Mouse (Mus musculus) midbrain, postnatal 0 days (tissue): ENCODE measurements around the gene Dctn1. TPM values are rescaled to one million over a fixed set of nuclear protein-coding genes. Genes with fewer than 3 reads are reported as not detected.

ENCODE experiments used
- ATAC-seq: fragments of 200-750 bp; cut with Nextera tagmentation; 2 replicates; pipeline ENCODE4 v1.8.0; 2017; ENCODE audit warnings: moderate number of reproducible peaks, mild to moderate bottlenecking, moderate TSS enrichment, moderate library complexity; ENCODE audit not compliant: low FRiP score
- DNase-seq: peaks from one replicate; pipeline ENCODE4 v3.0.0-alpha.2; 2015; ENCODE audit warnings: low spot score
- H3K27ac ChIP-seq: fragments of 300-500 bp; sonication (generic); 2 replicates; pipeline ENCODE4 v1.5.1; 2014; ENCODE audit warnings: low read depth, mild to moderate bottlenecking, low read length, mixed read lengths
- H3K27me3 ChIP-seq: fragments of 300-500 bp; sonication (generic); 2 replicates; pipeline ENCODE4 v1.6.1; 2014; ENCODE audit warnings: low read length, control low read depth, mixed read lengths; ENCODE audit not compliant: insufficient read depth
- H3K36me3 ChIP-seq: fragments of 300-500 bp; sonication (generic); 2 replicates; pipeline ENCODE4 v1.6.1; 2014; ENCODE audit warnings: low read length, control low read depth, mixed read lengths; ENCODE audit not compliant: insufficient read depth
- H3K4me1 ChIP-seq: fragments of 300-500 bp; sonication (generic); 2 replicates; pipeline ENCODE4 v1.6.1; 2014; ENCODE audit warnings: mild to moderate bottlenecking, control low read depth, antibody characterized with exemption, low read length, mixed read lengths; ENCODE audit not compliant: insufficient read depth
- H3K4me2 ChIP-seq: fragments of 300-500 bp; sonication (generic); 2 replicates; pipeline ENCODE4 v1.6.1; 2014; ENCODE audit warnings: low read depth, mild to moderate bottlenecking, low read length, mixed read lengths; ENCODE audit not compliant: poor library complexity, severe bottlenecking
- H3K4me3 ChIP-seq: fragments of 300-500 bp; sonication (generic); 2 replicates; pipeline ENCODE4 v1.5.1; 2014; ENCODE audit warnings: low read depth, mild to moderate bottlenecking, low read length, moderate library complexity
- H3K9ac ChIP-seq: fragments of 300-500 bp; sonication (generic); replicated peaks from 2 replicates; pipeline ENCODE4 v1.6.1; 2014; ENCODE audit warnings: mild to moderate bottlenecking, low read length, moderate library complexity, mixed read lengths; ENCODE audit not compliant: poor library complexity, severe bottlenecking
- H3K9me3 ChIP-seq: fragments of 300-500 bp; sonication (generic); 2 replicates; pipeline ENCODE4 v1.6.1; 2016; ENCODE audit warnings: low read length, control low read depth
- CTCF ChIP-seq: IDR thresholded peaks from 2 replicates; pipeline ENCODE4 v1.5.1; 2016; ENCODE audit warnings: antibody characterized with exemption, mild to moderate bottlenecking
- WGBS: fragments of 180-500 bp; shearing (Covaris S2); extraction: QIAGEN DNeasy Blood & Tissue Kit; methylation state at CpG from one replicate; pipeline ENCODE4 v1.1.7; 2014; 5-methylcytosine and 5-hydroxymethylcytosine counted together
- polyA plus RNA-seq: library from polyadenylated mRNA; unstranded; fragments of >200 nt; fragmentation: Nextera tagmentation; extraction: Ambion mirVana; gene quantifications from 2 replicates; pipeline ENCODE4 v1.2.1, GENCODE M21; 2015
- total RNA-seq: library from RNA; depleted of rRNA; stranded (reverse); fragments of >200 nt; gene quantifications from 2 replicates; pipeline ENCODE4 v1.2.3, GENCODE M21; 2014; rRNA removed

The Dctn1 gene
- total and polyA plus RNA-seq, 2 experiments from 2014 or later, result 126 to 166 TPM

- no peaks in the 10 kb centered on the region for H3K4me1 ChIP-seq
- no peak for TF ChIP-seq CTCF
- H3K9ac ChIP-seq, result no peak overlapping the region
- DNase-seq (no peak), ATAC-seq (no peak)
- 95% methylated on average over 4 of the region's 4 CpGs for WGBS
- H3K36me3 ChIP-seq, result no peaks in the 10 kb centered on the region
- H3K4me2 ChIP-seq, result no peak overlapping the region
- no peaks in the 10 kb centered on the region for H3K27me3 ChIP-seq
- H3K9me3 ChIP-seq, result no peaks in the 10 kb centered on the region
- no peak overlapping the region for H3K4me3 ChIP-seq
- no peak overlapping the region for H3K27ac ChIP-seq
Observed at GRCm38 (mm10) chr6:83246750-83247149, 81.0 kb downstream of the Dctn1 start.

- no peak for TF ChIP-seq CTCF
Observed at GRCm38 (mm10) chr6:83247153-83247552, 81.4 kb downstream of the Dctn1 start.

More at GRCm38 (mm10) chr6:83247153-83247552, 81.4 kb downstream of the Dctn1 start:
- no peak overlapping the region for H3K9ac ChIP-seq
- no peaks in the 10 kb centered on the region for H3K9me3 ChIP-seq
- no peak for ATAC-seq
- DNase-seq, result no peak
- H3K4me3 ChIP-seq, result no peak overlapping the region
- no peak overlapping the region for H3K4me2 ChIP-seq
- no peak overlapping the region for H3K27ac ChIP-seq
- no peaks in the 10 kb centered on the region for H3K27me3 ChIP-seq
- WGBS, result 93% methylated on average over 2 of the region's 2 CpGs
- no peaks in the 10 kb centered on the region for H3K36me3 ChIP-seq
- H3K4me1 ChIP-seq, result no peaks in the 10 kb centered on the region

Other genes starting within 250 kb of the Dctn1 start
- 15.4 and 15.5 TPM in 2 replicates for gene Sema4f, start 226.2 kb upstream of the Dctn1 start, total RNA-seq
- gene Sema4f, start 226.2 kb upstream of the Dctn1 start, polyA plus RNA-seq, result 16.6 and 16.9 TPM in 2 replicates
- gene M1ap, start 219.0 kb upstream of the Dctn1 start, total RNA-seq, result 1.2 TPM in 1 of 2 replicates, not detected in the other
- gene M1ap, start 219.0 kb upstream of the Dctn1 start, polyA plus RNA-seq, result 0.12 TPM in 1 of 2 replicates, not detected in the other
- 3.9 and 5.0 TPM in 2 replicates for gene Dok1, start 132.4 kb upstream of the Dctn1 start, total RNA-seq
- gene Dok1, start 132.4 kb upstream of the Dctn1 start, polyA plus RNA-seq, result 1.1 and 2.3 TPM in 2 replicates
- gene Loxl3, start 131.7 kb upstream of the Dctn1 start, total RNA-seq, result 6.9 and 7.3 TPM in 2 replicates
- 4.7 and 5.6 TPM in 2 replicates for gene Loxl3, start 131.7 kb upstream of the Dctn1 start, polyA plus RNA-seq
- gene Aup1, start 111.4 kb upstream of the Dctn1 start, total RNA-seq, result 180 and 190 TPM in 2 replicates
- gene Aup1, start 111.4 kb upstream of the Dctn1 start, polyA plus RNA-seq, result 130 and 155 TPM in 2 replicates
- gene Htra2, start 110.6 kb upstream of the Dctn1 start, total RNA-seq, result 45.4 and 56.5 TPM in 2 replicates
- gene Htra2, start 110.6 kb upstream of the Dctn1 start, polyA plus RNA-seq, result 87.8 and 93.4 TPM in 2 replicates
- 0.09 and 0.11 TPM in 2 replicates for gene Dqx1, start 108.1 kb upstream of the Dctn1 start, total RNA-seq
- 0.30 and 0.32 TPM in 2 replicates for gene Dqx1, start 108.1 kb upstream of the Dctn1 start, polyA plus RNA-seq
- gene Tlx2, start 95.6 kb upstream of the Dctn1 start, total RNA-seq, result not detected in 2 replicates
- not detected in 2 replicates for gene Tlx2, start 95.6 kb upstream of the Dctn1 start, polyA plus RNA-seq
- 11.8 and 20.4 TPM in 2 replicates for gene Pcgf1, start 88.1 kb upstream of the Dctn1 start, total RNA-seq
- gene Pcgf1, start 88.1 kb upstream of the Dctn1 start, polyA plus RNA-seq, result 30.4 and 35.5 TPM in 2 replicates
- gene Lbx2, start 79.6 kb upstream of the Dctn1 start, total RNA-seq, result not detected in 2 replicates
- 0.26 TPM in 1 of 2 replicates, not detected in the other for gene Lbx2, start 79.6 kb upstream of the Dctn1 start, polyA plus RNA-seq
- 13.6 and 26.0 TPM in 2 replicates for gene Ccdc142, start 64.3 kb upstream of the Dctn1 start, total RNA-seq
- 6.0 TPM in 2 replicates for gene Ccdc142, start 64.3 kb upstream of the Dctn1 start, polyA plus RNA-seq
- gene Gm42688, start 64.3 kb upstream of the Dctn1 start, total RNA-seq, result 4.4 and 8.1 TPM in 2 replicates
- 3.5 and 4.4 TPM in 2 replicates for gene Gm42688, start 64.3 kb upstream of the Dctn1 start, polyA plus RNA-seq
- gene Mrpl53, start 56.9 kb upstream of the Dctn1 start, total RNA-seq, result 46.4 and 57.2 TPM in 2 replicates
- 115 and 118 TPM in 2 replicates for gene Mrpl53, start 56.9 kb upstream of the Dctn1 start, polyA plus RNA-seq
- gene Mogs, start 50.4 kb upstream of the Dctn1 start, total RNA-seq, result 32.6 and 40.3 TPM in 2 replicates
- gene Mogs, start 50.4 kb upstream of the Dctn1 start, polyA plus RNA-seq, result 18.8 and 19.8 TPM in 2 replicates
- 152 and 199 TPM in 2 replicates for gene Wbp1, start 44.4 kb upstream of the Dctn1 start, total RNA-seq
- 85.3 and 91.6 TPM in 2 replicates for gene Wbp1, start 44.4 kb upstream of the Dctn1 start, polyA plus RNA-seq
- gene Ino80b, start 40.5 kb upstream of the Dctn1 start, total RNA-seq, result 29.4 and 40.9 TPM in 2 replicates
- 14.6 and 16.2 TPM in 2 replicates for gene Ino80b, start 40.5 kb upstream of the Dctn1 start, polyA plus RNA-seq
- gene Rtkn, start 30.5 kb upstream of the Dctn1 start, total RNA-seq, result 24.3 and 30.9 TPM in 2 replicates
- 12.5 and 14.6 TPM in 2 replicates for gene Rtkn, start 30.5 kb upstream of the Dctn1 start, polyA plus RNA-seq
- gene Wdr54, start 9.5 kb upstream of the Dctn1 start, total RNA-seq, result 12.7 and 15.9 TPM in 2 replicates
- gene Wdr54, start 9.5 kb upstream of the Dctn1 start, polyA plus RNA-seq, result 21.5 and 27.5 TPM in 2 replicates
- 15.6 and 20.5 TPM in 2 replicates for gene 1700003E16Rik, start 9.5 kb upstream of the Dctn1 start, total RNA-seq
- 18.0 and 18.2 TPM in 2 replicates for gene 1700003E16Rik, start 9.5 kb upstream of the Dctn1 start, polyA plus RNA-seq
- gene Slc4a5, start 53.9 kb downstream of the Dctn1 start, total RNA-seq, result 0.57 and 3.3 TPM in 2 replicates
- gene Slc4a5, start 53.9 kb downstream of the Dctn1 start, polyA plus RNA-seq, result 0.16 and 0.25 TPM in 2 replicates
- 19.2 and 24.0 TPM in 2 replicates for gene Mthfd2, start 160.0 kb downstream of the Dctn1 start, total RNA-seq
- 27.0 and 32.0 TPM in 2 replicates for gene Mthfd2, start 160.0 kb downstream of the Dctn1 start, polyA plus RNA-seq
- gene Mob1a, start 160.1 kb downstream of the Dctn1 start, total RNA-seq, result 23.2 and 31.6 TPM in 2 replicates
- 8.7 and 9.0 TPM in 2 replicates for gene Mob1a, start 160.1 kb downstream of the Dctn1 start, polyA plus RNA-seq
- 9.6 and 10.6 TPM in 2 replicates for gene Bola3, start 183.2 kb downstream of the Dctn1 start, total RNA-seq
- gene Bola3, start 183.2 kb downstream of the Dctn1 start, polyA plus RNA-seq, result 46.2 and 51.2 TPM in 2 replicates